Mouse (Mus musculus) liver, postnatal 0 days (tissue): ENCODE measurements at regions not wholly inside any gene's neighbourhood (a gene's known extent, or its start where the extent isn't known, plus 50 kb on each side); places are given as distances from the start of the nearest gene placed in this dataset.

Experiments
- CTCF ChIP-seq: sonication (generic); IDR thresholded peaks from 2 replicates; pipeline ENCODE4 v1.5.1; 2016; ENCODE audit warnings: antibody characterized with exemption, low read depth
- EP300 ChIP-seq: IDR thresholded peaks from 2 replicates; pipeline ENCODE4 v1.6.1; 2016; ENCODE audit warnings: antibody characterized with exemption, low read depth, mild to moderate bottlenecking

DNA sequence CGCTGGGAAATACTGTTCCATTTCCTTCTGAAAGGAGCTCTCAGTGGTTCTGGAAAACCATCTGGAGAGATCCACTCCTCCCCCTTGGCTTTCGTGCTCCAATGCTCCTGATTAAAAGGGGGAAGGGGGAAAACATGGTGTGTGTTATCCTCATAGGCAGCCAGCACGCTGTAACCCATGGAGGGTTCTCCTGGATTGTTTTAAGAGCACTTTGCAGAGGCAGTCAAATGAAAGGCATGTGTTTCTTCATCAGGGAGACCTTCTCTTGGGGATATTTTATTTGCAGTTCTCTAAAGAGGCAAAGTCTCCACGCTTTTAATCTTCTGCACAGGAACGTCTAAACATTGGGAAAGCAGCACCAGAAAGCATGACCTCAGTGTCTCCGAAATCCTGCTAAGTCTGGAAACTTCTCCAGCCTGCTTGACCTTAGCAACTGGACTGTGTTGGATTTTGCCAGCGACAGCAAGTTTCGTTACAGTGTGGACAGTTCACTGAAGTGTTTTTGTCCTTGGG is 161.3 kb downstream of the Gas1 start:
- no peak for TF ChIP-seq CTCF
- TF ChIP-seq EP300, result no peak
